Mouse (Mus musculus) ovary, postnatal 36 days (tissue): ENCODE measurements around the gene Npas2.
A peak's percentile ranks its signal among the peaks of the same experiment; 100 is the strongest.

Experiments
- DNase-seq: peaks from one replicate; pipeline ENCODE4 v3.0.0; 2022; ENCODE audit warnings: low spot score, mixed read lengths

Npas2 gene

DNA sequence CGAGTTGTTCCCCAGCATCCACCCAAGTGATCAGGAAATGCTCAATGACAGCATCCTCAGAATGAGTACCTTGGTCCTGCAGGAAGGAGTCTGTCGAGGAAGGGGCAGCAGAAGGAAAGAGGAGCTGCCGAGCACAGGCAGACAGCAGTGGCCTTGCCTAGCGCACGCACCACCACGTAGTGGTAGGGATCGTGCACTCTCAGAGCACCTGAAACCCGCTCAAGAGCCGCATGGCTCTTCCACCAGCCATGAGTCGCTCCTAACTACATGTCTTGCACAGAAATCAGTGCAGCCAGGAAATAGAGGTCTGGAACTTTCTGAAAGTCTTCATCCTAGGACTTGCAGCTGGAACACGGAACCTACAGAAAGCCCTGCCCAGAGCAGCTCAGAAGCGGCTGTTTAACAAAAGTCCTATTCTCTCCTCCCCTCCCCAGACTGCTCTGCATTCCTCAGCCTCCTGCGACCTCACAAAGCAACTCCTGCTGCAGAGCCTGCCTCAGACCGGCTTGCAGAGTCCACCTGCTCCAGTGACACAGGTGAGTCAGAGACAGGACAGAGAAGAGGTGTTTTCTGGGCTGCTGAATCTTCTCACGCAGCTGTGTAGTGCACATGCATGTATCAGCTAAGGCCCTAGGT, 142.1 kb downstream of the Npas2 start:
- no peak for DNase-seq

DNA sequence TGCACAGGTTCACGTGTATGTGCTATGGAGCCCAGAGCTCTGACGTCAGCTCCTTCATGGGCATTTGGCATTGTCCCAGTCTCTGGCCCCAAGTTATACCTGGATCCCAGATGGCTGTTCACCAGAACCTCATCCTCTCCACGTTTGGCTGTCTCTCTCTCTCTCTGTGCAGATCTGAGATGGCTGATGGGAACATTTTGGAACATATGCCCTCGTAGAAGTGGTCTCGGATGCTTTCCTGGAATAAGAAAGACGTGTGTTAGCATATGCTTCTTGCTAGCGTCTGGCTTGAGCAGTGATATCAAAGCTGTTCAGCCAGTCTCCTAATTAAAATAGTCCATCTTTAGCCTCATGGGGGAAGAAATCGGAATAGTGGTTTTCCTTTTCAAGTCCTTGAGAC, 143.3 kb downstream of the Npas2 start:
- DNase-seq: no peak

DNA sequence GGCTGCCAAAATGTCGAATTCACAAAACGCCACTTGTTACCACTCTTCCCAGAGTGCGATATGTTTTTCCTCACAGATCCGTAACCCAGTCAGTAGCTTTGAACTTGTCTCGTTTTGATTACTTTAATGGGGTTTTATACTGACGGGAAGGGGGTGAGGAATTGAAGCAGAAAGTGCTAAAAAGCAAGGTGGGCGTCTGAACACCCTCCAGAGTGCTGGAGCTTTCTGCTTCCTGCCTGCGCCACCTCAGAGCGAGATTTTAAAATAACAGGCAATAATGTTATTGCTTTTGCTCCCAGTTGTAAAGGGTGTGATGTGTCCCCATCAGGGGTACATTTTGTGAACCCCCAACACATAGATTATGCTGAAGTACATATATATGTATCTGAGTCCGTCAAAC, 145.3 kb downstream of the Npas2 start:
- no peak for DNase-seq

DNA sequence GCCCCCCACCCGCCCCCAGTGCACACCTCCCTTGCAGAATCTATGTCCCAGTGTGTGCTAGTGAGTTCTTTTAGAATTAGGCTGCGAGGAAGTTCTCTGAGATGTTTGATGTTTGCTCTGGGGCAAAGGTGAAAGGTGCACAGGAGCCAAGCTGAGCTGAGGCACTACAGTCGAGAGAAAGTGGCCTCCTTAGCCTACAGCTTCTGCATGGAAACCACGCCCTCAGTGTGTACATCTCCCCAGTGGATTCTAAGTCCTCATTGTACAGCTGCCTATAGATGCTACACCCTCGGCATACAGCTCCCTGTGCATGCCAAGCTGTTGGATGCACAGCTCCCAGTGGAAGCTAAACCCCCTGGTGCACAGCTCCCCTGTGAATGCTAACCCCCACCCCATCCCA, 145.9 kb downstream of the Npas2 start:
- no peak for DNase-seq

DNA sequence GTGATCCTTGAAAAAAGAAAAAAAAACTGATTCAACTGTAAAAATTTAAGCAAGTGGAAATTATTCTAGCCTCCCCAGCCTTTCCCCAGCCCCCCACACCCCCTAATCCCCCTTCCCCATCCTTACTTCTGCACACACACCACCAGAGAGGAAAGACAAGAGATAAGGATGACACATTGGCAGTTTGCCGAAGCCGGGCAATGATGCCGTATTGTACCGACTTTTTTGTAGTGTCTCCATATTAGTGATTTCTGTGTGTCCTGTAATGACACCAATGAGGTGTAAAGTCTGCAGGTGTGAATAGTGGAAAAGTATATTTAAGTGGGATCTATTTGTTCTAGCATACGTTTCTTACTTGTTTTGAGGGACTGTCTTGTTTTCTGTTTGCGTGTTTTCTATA, 146.6 kb downstream of the Npas2 start:
- no peak for DNase-seq

DNA sequence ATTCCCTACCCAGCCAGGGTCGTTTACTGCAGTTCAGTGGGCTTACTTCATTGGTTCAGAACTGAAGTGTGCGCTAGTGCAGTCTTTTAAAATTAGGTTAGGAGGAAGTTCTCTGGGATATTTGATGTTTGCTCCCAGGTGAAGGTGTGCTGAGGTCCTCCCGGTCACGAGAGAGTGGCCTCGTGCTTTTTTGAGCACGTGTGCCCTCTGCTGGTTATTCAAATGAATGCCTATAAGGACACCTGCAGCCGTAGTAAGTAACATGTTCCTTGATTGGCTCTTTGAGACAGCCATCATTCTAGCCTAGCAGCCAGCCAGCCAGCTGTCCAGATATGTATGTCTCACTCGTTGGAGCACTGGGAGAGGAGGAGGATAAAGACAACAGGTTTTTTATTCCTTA, 147.1 kb downstream of the Npas2 start:
- DNase-seq: no peak

DNA sequence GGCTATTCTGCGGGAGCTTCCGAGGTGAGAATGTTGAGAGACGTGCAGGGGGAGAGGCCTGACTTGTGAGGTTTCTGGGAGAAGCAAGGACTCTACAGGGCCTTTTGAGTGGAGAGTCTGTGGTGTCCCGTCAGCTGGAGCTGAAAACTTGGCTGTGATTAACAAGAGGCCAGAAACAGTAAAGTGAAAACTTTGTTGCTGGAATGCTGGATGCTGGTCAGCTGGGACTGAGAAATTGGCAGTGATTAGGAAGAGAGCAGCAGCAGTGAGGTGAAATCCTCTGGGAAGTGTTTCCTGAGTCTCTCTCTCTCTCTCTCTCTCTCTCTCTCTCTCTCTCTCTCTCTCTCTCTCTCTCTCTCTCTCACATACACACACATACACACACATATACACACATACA, 148.3 kb downstream of the Npas2 start:
- DNase-seq: no peak

DNA sequence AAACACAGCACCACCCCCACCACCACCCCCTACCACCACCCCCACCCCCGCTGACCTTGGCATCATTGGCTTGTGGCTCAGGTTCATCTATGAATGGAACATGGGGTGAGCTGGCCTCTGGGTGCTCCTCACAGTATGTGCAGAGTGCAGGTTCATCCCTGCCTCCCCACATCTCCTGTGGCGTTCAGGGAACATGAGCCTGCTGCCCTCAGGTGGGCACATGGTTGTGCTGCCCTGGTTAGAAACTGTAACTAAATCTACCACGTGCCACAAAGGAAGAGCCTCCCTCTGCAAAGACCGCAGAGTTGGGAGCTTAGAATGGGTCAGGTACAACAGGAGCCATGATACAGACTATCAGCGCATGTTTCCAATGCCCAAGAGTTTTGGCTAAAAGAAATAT, 149.7 kb downstream of the Npas2 start:
- DNase-seq: no peak

DNA sequence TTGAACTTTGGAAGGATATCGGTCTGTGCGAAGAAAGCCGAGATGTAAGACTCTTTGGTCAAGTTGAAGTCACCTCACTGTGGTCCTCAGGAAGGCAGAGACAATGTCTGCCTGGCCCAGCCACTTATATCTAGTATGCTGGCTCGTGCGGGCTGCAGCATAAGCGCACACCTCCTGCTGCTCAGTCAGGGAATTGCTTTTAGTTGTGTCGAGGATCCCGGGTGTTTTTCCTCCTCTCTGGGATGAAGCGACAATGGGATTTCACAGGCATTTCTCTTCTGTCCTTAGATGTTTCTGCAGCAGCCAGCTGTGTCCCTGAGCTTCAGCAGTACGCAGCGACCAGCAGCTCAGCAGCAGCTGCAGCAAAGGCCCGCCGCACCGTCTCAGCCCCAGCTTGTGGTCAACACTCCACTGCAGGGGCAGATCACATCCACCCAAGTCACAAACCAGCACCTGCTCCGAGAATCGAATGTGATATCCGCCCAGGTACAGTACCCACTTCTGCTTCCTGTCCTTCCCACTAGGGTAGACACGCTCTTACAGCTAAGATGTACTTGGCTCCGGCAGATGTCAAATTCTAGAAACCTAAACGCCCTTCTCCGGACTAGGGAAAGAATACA, 151.6 kb downstream of the Npas2 start:
- DNase-seq: no peak

DNA sequence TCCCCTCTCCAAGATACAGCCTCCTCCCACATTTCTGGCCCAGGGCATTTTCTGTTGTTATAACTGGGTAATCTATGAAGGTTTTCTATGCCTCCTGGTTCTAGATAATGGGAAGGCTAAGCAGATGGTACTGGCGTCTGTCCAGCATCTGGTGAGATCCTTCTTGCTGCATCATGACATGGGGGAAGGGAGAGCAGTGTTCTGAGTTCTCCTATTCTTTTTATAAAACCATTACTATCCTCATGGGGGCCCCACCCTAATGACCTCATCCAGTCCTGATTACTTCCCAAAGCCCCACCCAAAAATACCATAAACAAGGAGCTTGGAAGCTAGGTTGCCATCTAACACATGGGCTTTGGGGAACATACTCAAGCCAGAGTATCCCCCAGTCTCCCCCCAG, 155.5 kb downstream of the Npas2 start:
- peak; percentile 51 for DNase-seq

DNA sequence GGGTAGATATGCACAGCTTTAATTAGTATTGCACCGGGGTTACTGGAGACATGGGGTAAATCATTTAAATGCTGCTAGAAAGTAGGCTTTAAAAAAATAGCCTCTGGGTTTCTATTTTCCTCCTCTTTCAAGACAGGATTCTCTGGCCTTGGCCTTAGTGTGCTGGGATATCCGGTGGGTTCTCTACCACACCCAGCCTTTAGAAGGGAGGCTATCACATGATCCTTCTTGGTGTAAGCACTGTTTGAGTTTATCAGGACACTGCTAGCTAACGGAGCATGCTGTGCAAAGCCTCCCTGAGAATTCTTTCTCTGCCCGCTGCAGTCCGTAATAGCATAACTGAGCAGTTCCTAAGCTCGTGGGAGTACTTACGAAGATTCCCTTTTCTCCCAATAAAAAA, 155.9 kb downstream of the Npas2 start:
- DNase-seq: no peak

DNA sequence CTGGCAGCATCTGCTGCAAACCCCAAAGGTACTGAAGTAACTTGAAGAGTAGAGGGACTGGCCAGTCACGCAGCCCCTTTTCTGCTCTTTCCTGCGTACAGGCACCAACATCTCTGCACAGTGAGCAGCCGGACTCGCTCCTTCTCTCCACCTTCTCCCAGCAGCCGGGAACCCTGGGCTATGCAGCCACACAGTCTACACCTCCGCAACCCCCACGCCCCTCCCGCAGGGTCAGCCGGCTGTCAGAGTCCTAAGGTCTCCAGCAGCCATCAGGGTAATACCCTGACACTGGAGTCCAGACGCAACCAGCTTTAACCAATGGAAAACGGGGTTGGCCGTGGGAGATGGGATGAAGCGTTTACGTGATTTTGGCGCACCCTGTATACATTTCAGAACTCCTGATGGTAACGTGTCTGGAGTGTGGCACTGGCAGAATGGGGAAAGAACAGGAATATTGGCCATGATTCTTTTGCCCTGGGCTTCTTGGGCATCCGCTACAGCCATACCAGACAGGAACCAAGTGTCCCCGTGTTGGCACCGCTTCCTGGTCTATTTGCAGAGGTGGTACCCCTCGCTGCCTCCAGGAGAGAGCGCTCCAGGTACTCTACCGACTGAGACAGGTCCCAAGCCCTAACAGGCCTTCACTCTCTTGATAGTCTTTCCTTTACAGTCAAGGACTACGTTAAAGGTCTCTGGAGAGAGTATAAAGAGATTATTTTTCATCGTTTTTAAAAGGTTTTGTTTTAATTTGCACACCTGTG, 168.4 kb downstream of the Npas2 start:
- no peak for DNase-seq

DNA sequence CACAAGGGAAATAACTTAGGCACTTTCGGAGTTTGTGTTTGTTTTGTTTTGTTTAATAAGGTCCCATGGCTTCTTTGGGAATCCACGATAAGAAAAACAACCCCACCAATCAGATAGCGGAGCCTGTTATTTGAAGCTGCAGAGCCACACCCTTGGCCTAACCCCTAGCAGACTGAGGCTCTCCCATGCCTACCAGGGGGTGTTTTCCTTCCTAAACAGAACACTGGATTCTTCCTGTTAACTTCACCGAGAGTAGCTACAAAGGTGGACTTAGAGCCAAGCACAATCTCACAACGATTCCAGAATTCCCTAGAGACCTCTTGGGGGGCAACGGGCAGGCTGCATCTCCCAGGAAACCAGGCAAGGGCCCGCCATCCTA, 169.0 kb downstream of the Npas2 start:
- no peak for DNase-seq

DNA sequence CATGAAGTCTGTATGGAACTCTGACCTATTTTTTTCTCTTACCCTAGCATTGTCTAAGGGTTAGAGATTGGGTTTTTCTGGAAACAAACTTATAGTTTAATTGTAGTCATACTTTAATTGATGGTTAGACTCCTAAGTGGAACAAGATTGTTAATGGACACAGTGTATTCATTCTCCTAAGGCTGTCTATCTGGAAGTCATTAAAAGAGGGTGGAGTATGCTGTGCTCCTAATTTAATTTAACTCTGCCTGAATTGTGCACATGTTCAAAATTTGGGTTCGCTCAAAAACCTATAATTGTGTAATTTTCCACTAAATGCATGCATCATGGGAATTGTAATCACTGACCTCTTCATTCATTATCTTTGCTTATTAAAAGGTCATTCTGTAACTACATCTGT, 172.0 kb downstream of the Npas2 start:
- no peak for DNase-seq

DNA sequence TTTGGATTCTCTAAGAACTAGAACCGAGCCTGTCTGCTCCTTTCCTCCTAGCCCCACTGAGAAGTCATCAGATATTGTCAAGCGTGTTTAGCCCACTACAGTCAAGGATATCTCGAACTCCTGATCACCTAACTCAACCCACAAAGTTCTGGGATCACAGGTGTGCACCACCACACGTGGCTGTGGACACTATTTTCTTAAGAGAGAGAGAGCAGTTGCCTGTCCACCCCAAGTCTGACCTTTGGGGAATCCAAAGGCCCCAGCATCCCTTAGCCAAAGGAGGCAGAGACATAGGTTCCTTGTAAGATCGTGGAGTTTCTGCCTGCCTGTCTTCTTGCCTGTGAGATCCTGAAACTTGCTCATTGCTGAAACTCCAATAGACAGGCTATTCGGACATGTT, 173.5 kb downstream of the Npas2 start:
- DNase-seq: no peak

DNA sequence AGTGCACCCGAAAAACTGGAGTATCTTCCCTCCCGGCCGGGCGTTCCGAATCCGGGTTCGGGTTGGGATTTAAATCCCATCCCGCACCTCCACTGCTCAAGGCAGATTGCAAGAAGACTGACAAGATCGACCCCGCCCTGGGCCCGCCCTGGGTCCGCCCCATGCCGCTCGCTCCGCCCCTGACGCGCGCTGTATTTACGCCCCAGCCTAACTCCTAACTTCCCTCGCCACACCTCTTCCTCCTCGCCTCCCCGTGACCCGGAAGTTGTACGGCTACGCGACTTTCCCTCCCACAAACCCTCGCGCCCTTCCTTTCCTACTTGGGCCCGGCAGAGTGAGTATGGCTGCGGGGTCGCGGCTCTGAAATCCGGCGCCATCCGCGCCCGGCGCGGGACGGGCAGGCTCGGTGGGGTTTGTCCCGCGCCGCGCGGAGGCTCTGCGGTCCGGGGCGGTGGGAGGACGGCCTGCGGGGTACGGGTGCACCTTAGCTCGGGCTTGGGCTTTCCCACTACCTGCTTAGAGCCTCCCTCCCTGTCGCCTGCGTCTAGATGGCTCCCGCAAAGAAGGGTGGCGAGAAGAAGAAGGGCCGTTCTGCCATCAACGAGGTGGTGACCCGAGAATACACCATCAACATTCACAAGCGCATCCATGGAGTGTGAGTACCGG, 174.2 kb downstream of the Npas2 start, which contains the start of gene Rpl31:
TSS of gene Rpl31 (plus strand) at position 242 of the 666 bp plus-strand sequence.
- DNase-seq: peak; percentile 98

DNA sequence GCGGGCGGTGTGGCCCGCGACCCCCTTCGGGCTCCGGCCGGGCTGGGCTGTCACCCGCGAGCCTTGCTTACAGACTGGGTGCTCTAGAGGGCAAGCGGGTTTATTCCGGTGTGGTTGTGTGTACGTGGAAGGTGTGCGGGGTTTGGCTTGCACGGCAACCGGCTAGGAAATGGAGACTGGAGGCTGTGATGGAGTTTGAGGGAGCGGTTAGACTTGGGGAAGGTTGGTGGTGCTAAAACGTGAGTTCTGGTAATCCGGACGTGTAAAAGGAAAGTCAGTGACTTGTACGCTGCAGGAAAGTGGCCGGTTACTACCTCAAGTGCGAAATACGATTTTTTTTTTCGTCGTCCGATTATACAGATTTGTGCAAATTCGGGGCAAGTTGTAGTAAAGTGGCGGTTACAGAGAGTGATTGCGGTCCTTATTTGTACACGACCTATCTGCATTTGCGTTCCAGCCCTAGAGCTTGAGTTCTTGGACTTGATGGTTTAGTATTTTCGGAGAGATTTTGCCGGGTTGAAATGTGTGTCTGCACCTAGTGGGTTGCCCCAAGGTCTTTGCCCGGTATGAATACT, 174.8 kb downstream of the Npas2 start:
- DNase-seq: no peak

DNA sequence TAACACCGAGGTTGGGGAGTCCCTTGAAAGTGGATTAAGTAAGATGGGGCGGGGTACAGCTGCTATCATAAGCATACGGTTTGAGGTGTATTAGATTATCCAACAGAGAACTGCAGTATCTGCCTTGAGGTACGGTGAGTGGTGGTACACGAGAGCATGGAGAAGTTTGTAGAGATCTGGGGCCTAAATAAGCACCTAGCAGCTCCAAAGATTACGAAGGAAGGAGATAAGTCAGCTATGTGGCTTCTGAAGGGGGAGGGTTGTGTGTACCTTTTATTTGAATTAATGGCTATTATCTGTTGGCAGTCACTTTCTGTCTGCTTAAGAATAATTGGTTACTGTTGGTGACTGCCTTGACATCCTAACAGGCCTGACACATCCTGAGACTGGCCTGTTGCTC, 176.9 kb downstream of the Npas2 start:
- no peak for DNase-seq

DNA sequence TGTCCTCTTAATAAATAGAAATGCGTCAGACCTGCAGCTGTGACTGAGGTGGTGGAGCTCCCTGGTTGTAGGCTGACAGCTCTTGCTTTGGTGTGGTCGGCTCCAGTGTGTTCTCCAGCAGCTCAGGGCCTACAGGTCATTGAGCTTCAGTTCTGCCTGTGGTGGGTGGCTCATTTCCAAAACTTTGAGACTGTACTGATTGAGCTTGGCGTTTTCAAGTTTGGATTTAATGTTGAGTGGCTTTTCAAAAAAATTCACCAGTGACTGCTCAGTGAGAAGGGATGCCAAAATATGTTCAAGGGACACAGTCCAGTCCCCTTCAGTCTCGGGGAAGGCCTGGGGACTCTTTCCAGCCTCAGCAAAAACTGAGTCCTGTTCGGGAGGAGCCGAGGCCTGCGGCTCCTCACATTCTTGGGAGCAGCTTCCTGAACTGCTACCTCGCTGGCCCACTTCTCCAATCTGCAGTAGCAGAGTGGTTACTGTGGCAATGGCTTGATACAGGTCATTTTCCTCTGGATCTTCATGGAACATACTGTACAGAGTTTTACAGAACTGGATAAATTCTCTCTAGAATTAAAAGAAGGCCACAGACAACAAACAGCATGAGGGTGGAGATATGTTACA, 178.8 kb downstream of the Npas2 start:
- DNase-seq: no peak

DNA sequence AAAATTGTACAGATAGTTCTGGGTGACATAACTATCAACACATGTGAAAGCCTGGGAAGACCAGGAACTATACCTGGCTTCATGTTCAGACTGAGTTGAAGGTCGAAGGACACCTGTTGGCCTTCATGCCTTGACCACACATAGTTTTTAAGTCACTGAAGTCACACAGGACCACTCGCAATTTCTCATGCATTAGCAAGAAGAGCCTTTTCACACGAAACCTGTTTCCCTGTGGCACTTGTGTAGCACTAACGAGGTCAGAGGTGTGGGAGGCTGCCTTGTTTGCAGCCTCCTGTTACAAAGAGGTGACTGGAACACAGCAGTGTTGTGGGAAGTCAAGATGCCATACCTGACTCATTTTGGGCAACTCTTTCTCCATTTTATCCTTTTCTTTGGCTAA, 179.8 kb downstream of the Npas2 start:
- DNase-seq: no peak

DNA sequence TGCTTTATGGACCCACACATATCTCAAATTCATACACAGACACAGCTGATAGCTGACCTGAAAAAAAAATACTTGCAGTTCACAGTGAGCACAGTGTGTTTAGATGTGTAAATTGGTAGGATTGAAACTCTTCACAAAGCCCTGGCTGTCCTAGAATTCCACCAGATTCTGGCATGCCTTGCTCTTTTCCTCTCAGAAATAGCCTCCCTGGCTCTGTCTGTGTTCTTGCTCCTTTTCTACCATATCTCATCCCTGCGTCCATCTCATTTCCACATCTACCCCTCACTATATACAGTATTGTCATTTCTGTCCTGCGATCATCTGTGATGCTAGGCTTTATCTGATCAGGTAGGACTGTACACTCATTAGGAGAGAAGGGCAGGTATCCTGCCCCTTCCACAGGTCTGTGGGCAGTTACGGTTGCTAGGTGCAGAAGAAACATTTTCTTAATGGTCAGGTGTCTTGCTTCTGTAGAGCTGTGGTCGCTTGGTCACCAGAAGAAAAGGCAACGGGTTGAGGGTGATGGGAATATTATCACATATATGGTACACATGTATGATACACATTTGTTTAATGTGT, 180.8 kb downstream of the Npas2 start:
- no peak for DNase-seq

DNA sequence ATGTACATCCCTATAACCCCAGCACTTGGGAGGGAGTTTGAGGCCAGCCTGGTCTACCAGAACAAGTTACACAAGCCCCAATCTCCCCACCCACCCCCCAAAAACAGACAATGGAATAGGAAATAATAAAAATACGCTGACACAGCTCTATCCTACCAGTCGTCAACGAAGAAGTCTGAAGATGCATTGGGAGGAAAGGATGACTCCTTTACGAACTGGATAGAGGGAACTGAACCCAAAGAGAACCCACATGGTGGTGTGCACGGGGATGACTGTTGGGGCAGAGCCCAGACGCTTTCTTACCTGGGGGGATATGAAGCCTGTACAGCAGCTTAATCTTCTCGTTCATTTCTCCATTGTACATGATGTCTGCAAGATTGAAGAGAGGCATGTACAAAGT, 182.6 kb downstream of the Npas2 start:
- DNase-seq: no peak
